Mouse (Mus musculus): ENCODE measurements around the gene Gadd45gip1. TPM values are rescaled to one million over a fixed set of nuclear protein-coding genes. Genes with fewer than 3 reads are reported as not detected.

The Gadd45gip1 gene
- total RNA-seq, 2 experiments from 2014 or later: 23.9 to 25.8 TPM

- TF ChIP-seq CTCF (IDR thresholded peaks at IDR 0.05): no peak
- no peak for DNase-seq (ENCODE audit: extremely low spot score in 1 of 2, low spot score in 2 of 2)
- Histone ChIP-seq H3K27ac (peak overlapping the region; percentile 59), H3K4me3 (no peak overlapping the region)
- intact Hi-C loops (cut with DNase I): no loop called here
Measured at GRCm38 (mm10) chr8:84834002-84834865, 2.9 kb downstream of the Gadd45gip1 start.

GRCm38 (mm10) chr8:84834866-84835855 lies 3.8 kb downstream of the Gadd45gip1 start:
- Histone ChIP-seq H3K4me3 (no peak overlapping the region), H3K27ac (peak overlapping the region; percentile 59)
- peak in 1 of 2 experiments; percentile 80 for DNase-seq (ENCODE audit: extremely low spot score in 1 of 2, low spot score in 2 of 2)
- no peak for TF ChIP-seq CTCF (IDR thresholded peaks at IDR 0.05)
- intact Hi-C loops (cut with DNase I): no loop called here

DNA sequence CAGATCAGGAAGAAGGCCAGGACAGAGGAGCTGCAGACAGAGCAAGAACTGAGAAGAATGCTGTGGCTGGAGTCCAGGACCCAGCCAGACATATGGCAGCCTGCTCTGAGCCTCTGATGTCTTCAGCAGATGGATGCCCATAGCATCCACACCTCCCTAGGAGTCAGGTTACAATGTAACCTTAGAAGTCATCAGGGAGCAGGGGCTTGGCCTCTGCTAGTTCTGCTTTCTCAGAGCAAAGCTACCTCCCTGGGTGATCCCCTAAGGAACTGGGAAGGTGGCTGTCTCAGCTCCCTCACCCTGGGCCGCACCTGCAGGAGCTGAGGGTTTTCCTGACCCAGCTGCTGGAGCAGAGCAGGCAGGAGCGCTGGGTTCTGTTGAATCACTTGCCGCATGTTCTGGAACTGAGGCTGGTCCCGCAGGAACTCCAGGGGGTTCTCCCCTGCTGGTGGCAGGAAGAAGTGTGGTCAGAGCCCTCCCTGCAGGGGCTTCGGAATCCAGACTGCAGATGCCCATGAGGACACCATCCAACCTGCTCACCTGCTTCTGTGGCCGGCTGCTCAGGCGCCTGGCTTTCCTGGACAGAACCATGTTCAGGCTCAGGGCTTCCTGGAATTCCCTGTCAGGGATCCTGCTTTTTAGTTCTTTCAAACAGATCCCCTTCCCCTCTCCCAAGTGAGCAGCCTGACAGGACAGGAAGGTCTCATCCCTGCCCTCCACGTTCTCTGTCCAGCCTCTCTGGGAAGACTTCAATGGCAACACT lies 6.0 kb downstream of the Gadd45gip1 start:
- intact Hi-C loops (cut with DNase I): no loop called here
- Histone ChIP-seq H3K4me3 (no peak overlapping the region), H3K27ac (no peak overlapping the region)
- TF ChIP-seq CTCF (IDR thresholded peaks at IDR 0.05): peak; percentile 1
- no peak for DNase-seq (ENCODE audit: extremely low spot score in 1 of 2, low spot score in 2 of 2)

DNA sequence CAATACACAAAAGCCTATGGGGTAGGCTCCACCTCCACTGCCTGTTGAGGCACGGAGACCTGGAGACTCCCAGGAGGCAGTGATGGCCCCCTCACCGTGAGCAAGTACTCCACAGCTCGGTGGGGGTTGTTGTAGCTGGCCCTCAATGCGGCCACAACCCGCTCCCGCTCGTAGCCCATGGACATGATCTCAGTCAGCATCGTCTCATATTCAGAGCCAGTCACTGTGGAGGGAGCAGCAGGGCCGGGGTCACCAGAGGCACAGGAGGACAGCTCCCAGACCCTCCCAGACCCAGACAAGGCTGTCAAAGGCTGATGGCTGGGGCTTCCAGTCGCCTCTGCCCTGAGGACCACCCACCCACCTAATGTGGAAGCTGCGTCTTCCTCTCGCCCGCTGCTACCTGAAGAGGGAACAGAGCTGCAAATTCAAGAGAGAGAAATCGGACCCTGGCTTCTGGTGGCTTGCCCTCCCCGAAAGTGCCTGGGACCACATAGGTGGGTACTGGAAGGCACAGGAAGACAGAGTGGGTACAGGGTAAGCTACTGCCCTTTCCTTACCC lies 6.7 kb downstream of the Gadd45gip1 start:
- DNase-seq (ENCODE audit: extremely low spot score in 1 of 2, low spot score in 2 of 2): no peak
- H3K27ac ChIP-seq: no peak overlapping the region
- H3K4me3 ChIP-seq: no peak overlapping the region
- intact Hi-C loops (cut with DNase I): no loop called here
- TF ChIP-seq CTCF (IDR thresholded peaks at IDR 0.05): no peak

DNA sequence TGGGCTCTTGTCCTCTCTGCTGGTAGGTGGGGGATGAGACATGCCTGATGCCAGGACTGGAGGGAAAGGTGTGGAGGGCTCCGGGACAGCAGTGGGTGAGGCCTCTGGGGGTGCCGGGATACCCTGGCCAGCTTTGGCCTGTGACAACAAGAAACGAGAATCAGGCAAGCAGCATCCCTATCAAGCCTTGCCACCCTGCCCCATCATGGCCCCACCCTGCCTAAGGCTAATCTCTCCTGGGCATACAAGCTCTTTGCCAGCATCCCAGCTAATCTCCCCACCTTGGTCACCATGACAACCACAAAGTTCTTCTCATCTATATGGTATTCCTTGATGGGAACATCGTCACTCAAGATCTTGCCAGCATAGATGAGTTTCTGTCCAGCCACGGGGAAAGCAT lies 7.2 kb downstream of the Gadd45gip1 start:
- no peak for DNase-seq (ENCODE audit: extremely low spot score in 1 of 2, low spot score in 2 of 2)
- no peak overlapping the region for H3K27ac ChIP-seq
- no peak for TF ChIP-seq CTCF (IDR thresholded peaks at IDR 0.05)
- intact Hi-C loops (cut with DNase I): no loop called here
- H3K4me3 ChIP-seq: no peak overlapping the region

DNA sequence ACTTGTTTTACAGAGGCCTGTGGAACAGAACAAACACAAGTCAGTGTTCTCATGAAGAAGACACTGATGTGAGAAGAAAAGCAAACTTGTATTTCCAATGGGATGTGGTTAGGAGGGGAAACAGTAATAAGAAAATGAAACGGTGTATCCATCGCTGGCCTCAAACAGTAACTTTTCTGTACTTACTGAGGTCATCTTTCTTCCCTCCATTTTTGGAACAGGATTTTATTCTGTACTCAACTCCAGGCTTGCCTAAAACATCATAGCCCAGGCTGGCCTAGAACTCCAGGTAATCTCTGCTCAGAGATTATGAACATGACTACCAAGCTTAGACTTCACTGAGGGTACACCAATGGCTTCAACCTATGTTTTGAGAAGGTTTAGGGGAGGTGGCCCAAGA lies 8.1 kb downstream of the Gadd45gip1 start:
- Histone ChIP-seq H3K27ac (no peak overlapping the region), H3K4me3 (peak overlapping the region; percentile 99)
- intact Hi-C loops (cut with DNase I): no loop called here
- TF ChIP-seq CTCF (IDR thresholded peaks at IDR 0.05): no peak
- no peak for DNase-seq (ENCODE audit: extremely low spot score in 1 of 2, low spot score in 2 of 2)

DNA sequence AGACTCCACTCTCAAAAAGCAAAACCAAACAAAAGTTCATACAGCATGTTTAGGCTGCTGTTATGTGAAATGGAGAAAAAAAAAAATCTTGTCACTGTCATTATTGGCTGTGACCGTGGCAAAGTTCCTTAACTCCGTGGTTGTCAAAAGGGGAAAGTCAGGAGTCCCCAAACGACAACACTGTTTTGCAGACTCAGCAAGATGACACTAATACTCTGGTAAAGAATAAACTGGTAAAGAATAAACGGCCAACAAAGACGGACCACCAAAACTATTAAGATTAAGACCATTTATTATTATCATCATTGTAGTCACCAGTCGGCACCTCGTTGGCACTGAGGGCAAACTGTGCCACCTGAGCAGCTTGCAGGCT lies 8.5 kb downstream of the Gadd45gip1 start:
- intact Hi-C loops (cut with DNase I): no loop called here
- no peak for DNase-seq (ENCODE audit: extremely low spot score in 1 of 2, low spot score in 2 of 2)
- Histone ChIP-seq H3K27ac (peak overlapping the region; percentile 89), H3K4me3 (peak overlapping the region; percentile 99)
- no peak for TF ChIP-seq CTCF (IDR thresholded peaks at IDR 0.05)

DNA sequence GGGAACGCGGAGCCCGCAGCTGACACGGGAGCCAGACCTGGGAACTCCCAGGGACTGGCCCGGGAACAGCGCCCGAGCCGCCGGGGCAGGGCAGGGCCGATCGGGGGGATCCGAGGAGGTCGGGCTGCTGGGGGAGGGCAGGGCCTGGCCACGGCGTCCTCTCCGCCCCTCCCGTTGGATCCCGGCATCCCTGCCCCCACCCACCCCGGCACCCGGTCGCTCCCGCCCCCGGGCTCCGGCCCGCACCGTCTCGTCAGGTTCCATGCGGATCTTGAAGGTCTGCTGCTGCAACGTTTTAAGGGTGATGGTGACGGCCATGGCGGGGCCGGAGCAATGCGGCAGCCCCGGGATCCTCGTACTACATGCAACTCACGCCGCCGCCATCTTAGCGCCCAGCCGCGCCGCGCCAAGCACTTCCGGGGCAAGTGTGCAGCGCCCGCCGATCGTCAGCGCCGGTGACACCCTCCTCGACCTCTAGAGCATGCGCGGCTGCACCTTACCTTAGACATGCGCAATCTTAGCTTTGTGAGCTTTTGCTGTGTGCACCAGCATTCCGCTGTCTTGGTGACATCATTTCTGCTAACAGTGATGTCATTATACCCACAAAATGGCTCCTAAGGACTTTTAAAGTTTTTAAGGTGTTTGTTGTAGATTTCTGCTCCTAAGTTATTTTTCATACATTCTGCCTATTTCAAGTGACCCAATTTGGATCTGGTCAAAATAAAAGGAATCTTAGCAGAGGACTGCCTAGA lies 9.1 kb downstream of the Gadd45gip1 start, which contains the start of gene Rad23a:
Gene Rad23a (minus strand): TSS at position 418 of the 752 bp plus-strand sequence.
- Histone ChIP-seq H3K4me3 (peak within 1 kb of the TSS; percentile 99), H3K27ac (peak within 1 kb of the TSS; percentile 89)
- no peak; the same call in 1 of the 2 replicates for TF ChIP-seq CTCF (IDR thresholded peaks at IDR 0.05)
- peak; percentile 91 to 92 for DNase-seq (ENCODE audit: extremely low spot score in 1 of 2, low spot score in 2 of 2)
- intact Hi-C loops (cut with DNase I): no loop called here

DNA sequence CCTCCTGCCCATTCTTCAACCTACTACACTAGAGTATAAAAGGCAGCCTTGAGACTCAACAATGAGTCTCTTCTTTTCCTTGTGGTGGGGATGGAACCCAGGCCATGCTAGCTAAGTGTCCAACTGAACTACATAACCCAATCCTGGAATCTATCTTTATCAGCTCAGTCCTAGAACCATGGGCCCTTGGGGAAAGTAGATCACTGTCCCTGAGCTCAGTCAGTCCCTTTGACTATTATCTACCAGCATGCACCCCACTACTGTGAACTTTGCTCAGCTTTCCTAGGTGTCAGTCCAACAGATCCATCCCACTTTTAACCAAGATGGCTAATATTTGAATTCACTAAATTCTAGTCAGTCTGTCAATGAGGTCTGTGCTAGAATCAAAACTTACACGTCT lies 10.2 kb downstream of the Gadd45gip1 start:
- DNase-seq (ENCODE audit: extremely low spot score in 1 of 2, low spot score in 2 of 2): no peak
- intact Hi-C loops (cut with DNase I): no loop called here
- no peak overlapping the region for H3K4me3 ChIP-seq
- no peak for TF ChIP-seq CTCF (IDR thresholded peaks at IDR 0.05)
- no peak overlapping the region for H3K27ac ChIP-seq

DNA sequence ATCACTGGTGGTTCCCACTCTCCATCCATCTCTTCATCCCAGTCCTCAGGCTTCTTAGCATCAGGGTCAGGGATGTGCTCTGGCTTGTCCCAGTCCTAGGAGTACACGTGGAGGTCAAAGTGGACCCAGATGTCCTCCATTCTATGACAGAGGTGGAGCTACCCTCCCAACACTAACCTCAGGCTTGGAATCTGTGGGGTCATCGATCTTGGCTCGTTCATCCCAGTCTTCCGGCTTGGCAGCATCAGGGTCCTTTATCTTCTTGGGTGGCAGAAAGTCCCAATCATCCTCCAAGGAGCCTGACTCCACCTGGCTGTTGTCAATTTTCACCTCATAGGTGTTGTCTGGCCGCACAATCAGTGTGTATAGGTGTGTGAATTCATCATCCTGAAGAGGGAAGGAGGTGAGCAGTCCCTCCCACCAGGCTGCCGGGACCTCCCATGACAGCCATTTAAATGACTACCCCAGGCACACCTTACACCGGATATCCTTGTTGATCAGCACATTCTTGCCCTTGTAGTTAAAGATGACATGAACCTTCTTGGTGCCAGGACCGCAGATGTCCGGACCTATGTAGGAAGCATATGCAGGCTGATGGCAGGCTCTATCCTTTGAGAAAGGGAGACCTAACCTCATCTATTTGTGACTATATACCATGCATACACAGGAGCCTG lies 13.2 kb downstream of the Gadd45gip1 start:
- Histone ChIP-seq H3K4me3 (peak overlapping the region; percentile 100), H3K27ac (no peak overlapping the region; the same call in 1 of the 2 replicates)
- no peak for TF ChIP-seq CTCF (IDR thresholded peaks at IDR 0.05)
- intact Hi-C loops (cut with DNase I): no loop called here
- no peak for DNase-seq (ENCODE audit: extremely low spot score in 1 of 2, low spot score in 2 of 2)
